Comparison of ENCODE assay signal across 17 mouse cellular contexts in the genomic region with DNA sequence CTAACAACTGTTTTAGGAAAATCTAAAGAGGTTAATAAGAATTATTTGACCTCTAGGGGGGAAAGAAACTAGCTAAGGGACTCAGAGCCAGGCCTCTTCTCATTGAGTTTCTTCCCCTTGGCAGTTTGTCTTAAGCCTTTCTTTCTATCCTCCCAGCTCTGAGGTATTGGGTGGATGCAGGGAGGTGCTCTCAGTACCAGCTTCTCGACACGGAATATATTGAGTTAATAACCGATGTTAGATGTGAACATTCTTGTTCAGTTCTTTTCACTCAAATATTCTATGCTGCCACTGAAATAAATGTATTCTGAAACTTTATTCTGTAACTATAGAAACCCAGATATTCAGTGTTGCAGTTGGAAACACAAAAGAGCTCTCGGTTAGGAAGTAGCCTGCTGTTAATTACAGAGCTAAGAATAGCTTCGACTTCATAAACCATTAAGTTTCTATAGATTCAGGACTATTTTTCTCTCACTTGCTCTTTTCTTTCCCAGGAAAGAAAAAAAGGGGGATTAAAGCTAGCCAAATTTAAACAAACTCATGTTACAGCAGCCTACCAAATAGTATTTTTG.
"Had no signal": no experiment of that assay in that cellular context is flagged by ENCODE, and none has a peak within 500 bp of the region (broad histone marks: within the 10 kb centered on the region; RNA-seq: fewer than 3 reads in every experiment).

No protein-coding gene starts in this region.

- H3K4me1 ChIP-seq: limb, embryonic 12.5 days; liver, embryonic 13.5 days; lung, embryonic 15.5 days; midbrain, embryonic 12.5 days; neural tube, embryonic 15.5 days had no signal

- H3K27ac ChIP-seq: limb, embryonic 12.5 days; liver, embryonic 13.5 days; lung, embryonic 15.5 days; macrophage; midbrain, embryonic 12.5 days; neural tube, embryonic 15.5 days had no signal

- DNase-seq: kidney, postnatal 10 days; kidney, postnatal 4 days; liver; liver, embryonic 13.5 days; liver, postnatal 0 days; lung, postnatal 14 days; right cerebral cortex, postnatal 4 days; spleen, adult 18-20 months; thymus, adult 2 months; thymus, postnatal 25 days had no signal

- ATAC-seq: liver, postnatal 0 days had no signal

- H3K9me3 ChIP-seq: limb, embryonic 12.5 days; liver, embryonic 13.5 days; lung, embryonic 15.5 days; midbrain, embryonic 12.5 days; neural tube, embryonic 15.5 days had no signal

- H3K4me3 ChIP-seq: layer of hippocampus, adult 2 months; limb, embryonic 12.5 days; liver, embryonic 13.5 days; lung, embryonic 15.5 days; midbrain, embryonic 12.5 days; myocyte; neural tube, embryonic 15.5 days had no signal

- H3K36me3 ChIP-seq: limb, embryonic 12.5 days; liver, embryonic 13.5 days; lung, embryonic 15.5 days; midbrain, embryonic 12.5 days; neural tube, embryonic 15.5 days had no signal

- H3K4me2 ChIP-seq: limb, embryonic 12.5 days; liver, embryonic 13.5 days; lung, embryonic 15.5 days; midbrain, embryonic 12.5 days; neural tube, embryonic 15.5 days had no signal

- H3K27me3 ChIP-seq: limb, embryonic 12.5 days; liver, embryonic 13.5 days; lung, embryonic 15.5 days; midbrain, embryonic 12.5 days; neural tube, embryonic 15.5 days had no signal

- H3K9ac ChIP-seq: limb, embryonic 12.5 days; liver, embryonic 13.5 days; liver, postnatal 0 days; lung, embryonic 15.5 days; midbrain, embryonic 12.5 days; neural tube, embryonic 15.5 days had no signal
